Mouse (Mus musculus): ENCODE data around the gene Prdx6. TPM values are rescaled to one million over a fixed set of nuclear protein-coding genes. Genes with fewer than 3 reads are reported as not detected.
A peak's percentile ranks its signal among the peaks of the same experiment; 100 is the strongest.

The Prdx6 gene
- 115 and 129 TPM in 2 replicates for polyA plus RNA-seq (2012; rRNA removed)

DNA sequence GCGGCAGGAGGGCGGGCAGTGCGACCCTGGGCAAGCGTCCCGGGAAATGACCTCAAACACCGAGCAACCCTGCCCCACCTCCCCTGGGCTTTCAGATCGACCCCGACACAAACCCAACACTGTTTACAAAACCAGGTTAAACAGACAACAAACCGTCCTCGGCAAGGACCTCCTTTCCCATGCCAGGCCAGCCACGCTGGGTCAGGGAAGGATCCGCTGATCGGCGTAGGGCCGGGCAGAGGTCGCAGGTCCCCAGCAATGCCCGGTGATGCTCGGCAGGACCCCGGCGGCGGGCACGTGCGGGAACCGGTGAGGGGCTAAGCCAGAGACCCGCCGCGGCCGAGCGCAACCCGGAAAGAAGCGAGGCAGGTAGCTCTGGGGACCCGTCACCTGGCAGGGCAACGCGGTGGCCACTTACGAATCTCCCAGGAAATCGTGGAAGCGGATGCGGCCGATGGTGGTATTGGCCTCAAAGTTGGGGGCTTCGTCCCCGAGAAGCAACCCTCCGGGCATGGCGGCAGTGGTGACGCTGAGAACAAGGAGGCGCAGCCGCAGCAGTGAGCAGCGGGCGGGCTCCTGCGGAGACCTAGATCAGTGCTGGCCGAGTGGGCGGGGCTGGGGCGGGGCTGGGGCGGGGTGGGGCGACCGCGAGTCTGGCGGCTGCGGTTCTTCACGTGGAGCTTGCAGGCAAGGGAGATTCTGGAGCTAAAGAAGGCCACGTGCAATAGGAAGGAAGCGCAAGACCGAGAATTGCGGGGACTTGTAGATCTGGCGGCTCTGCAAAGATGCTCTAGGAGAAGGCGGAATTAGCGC is at the start of gene Prdx6:
Gene Prdx6, minus strand, starts transcription at position 616 of the 813 bp plus-strand sequence.
- H3K36me3 ChIP-seq (ENCODE audit: control insufficient read depth, insufficient read depth, low read length), result peaks cover 2% of the 10 kb centered on the region; the same call in 1 of the 2 replicates
- peak within 1 kb of the TSS; percentile 87 for H3K4me3 ChIP-seq (ENCODE audit: control insufficient read depth, low read depth, low read length)
- TF ChIP-seq CTCF (IDR thresholded peaks at IDR 0.05; ENCODE audit: control insufficient read depth, insufficient read depth, insufficient replicate concordance, low read depth, low read length) (no peak), POLR2A (IDR thresholded peaks at IDR 0.05; ENCODE audit: control insufficient read depth, low read depth, low read length) (peak; percentile 86)

DNA sequence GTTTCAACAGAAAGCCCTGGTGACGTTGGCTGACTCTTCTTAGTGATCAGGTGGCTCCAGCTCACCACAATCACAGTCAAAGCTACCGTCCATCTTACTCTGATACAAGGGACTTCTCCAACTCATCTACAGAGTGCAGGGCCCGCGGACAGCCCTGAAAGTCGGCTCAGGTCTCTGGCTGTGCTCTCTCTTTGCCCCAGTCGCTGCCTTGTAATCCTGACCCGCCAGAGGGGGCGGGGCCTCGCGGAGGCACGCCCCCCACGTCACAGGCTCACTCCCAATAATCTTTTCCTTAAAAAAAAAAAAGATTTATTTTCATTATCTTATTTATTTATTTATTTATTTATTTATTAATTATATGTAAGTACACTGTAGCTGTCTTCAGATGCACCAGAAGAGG is 37.2 kb upstream of the Prdx6 start:
- Histone ChIP-seq H3K36me3 (ENCODE audit: control insufficient read depth, insufficient read depth, low read length) (no peaks in the 10 kb centered on the region), H3K27me3 (ENCODE audit: control insufficient read depth, insufficient read depth, low read length) (no peaks in the 10 kb centered on the region), H3K4me1 (ENCODE audit: control insufficient read depth, insufficient read depth, low read length) (peaks cover 4% of the 10 kb centered on the region; the same call in 1 of the 2 replicates), H3K4me3 (ENCODE audit: control insufficient read depth, low read depth, low read length) (peak overlapping the region; percentile 25), H3K27ac (ENCODE audit: control insufficient read depth, insufficient read depth, low read depth, low read length) (no peak overlapping the region)
- TF ChIP-seq CTCF (IDR thresholded peaks at IDR 0.05; ENCODE audit: control insufficient read depth, insufficient read depth, insufficient replicate concordance, low read depth, low read length) (no peak), POLR2A (IDR thresholded peaks at IDR 0.05; ENCODE audit: control insufficient read depth, low read depth, low read length) (no peak)

More for the DNA sequence above, at the start of gene Prdx6:
- H3K27me3 ChIP-seq (ENCODE audit: control insufficient read depth, insufficient read depth, low read length), result no peaks in the 10 kb centered on the region
- H3K4me1 ChIP-seq (ENCODE audit: control insufficient read depth, insufficient read depth, low read length), result peaks cover 5% of the 10 kb centered on the region
- peak within 1 kb of the TSS; percentile 39 for H3K27ac ChIP-seq (ENCODE audit: control insufficient read depth, insufficient read depth, low read depth, low read length)

DNA sequence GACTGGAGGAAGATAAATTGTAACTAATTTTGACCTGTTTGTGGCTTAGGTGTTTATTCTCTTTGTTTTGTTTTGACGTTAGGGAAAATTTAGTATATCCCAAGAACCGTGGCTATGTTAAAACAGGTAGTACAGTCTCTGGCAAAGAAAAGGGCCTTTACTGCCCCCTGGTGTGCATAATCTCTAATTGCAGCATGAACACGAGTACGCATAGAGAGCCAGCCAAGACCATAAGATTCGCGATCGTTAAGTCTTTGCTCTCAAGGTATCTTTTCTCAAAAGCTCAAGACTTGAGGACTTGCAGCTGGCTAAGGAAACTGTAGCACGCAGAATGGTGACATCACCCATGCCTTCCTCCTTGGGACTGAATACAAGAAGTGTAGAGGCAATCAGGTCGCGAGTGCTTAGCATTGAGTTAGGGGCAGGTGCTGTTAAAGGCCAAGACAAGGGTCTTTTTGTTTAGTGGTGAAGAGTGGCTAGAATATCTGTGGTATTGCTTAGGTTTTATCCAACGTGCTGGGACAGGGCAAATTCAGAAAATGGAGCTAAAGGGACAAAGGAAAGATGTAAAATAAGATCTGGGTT is 35.8 kb upstream of the Prdx6 start:
- Histone ChIP-seq H3K4me3 (ENCODE audit: control insufficient read depth, low read depth, low read length) (no peak overlapping the region), H3K27ac (ENCODE audit: control insufficient read depth, insufficient read depth, low read depth, low read length) (no peak overlapping the region), H3K36me3 (ENCODE audit: control insufficient read depth, insufficient read depth, low read length) (no peaks in the 10 kb centered on the region), H3K4me1 (ENCODE audit: control insufficient read depth, insufficient read depth, low read length) (peaks cover 4% of the 10 kb centered on the region; the same call in 1 of the 2 replicates), H3K27me3 (ENCODE audit: control insufficient read depth, insufficient read depth, low read length) (no peaks in the 10 kb centered on the region)
- no peak for TF ChIP-seq POLR2A (IDR thresholded peaks at IDR 0.05; ENCODE audit: control insufficient read depth, low read depth, low read length)
- no peak; the same call in 1 of the 2 replicates for TF ChIP-seq CTCF (IDR thresholded peaks at IDR 0.05; ENCODE audit: control insufficient read depth, insufficient read depth, insufficient replicate concordance, low read depth, low read length)

DNA sequence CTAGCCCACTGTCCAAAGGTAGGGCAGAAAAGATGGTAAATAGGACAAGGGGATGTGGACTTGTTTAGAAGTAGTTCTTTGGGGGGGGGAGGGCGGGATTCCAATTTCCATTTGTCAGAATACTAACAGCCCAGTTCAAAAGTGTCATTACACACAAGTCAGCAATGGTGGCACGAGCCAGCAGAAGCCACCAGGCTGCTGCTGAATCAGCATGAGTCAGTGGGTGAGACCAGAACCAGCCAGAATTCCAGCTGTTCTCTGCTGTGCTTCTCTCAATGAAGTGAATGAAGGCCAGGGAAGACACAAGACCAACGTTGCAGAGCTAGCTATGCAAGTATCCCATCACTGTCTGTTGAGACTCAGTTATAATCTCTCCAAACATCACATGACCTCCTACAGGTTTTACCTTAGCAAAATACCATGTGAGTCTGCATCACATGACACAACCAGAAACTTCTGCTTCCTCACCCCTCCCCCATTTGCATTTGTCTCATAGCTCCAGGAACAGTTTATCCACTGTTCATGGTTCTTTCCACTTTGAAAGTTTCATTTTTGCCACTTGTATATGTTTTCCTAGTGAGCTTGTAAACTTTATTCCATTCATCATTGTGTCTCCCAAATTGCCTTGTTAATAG is 30.2 kb upstream of the Prdx6 start:
- no peak overlapping the region for H3K27ac ChIP-seq (ENCODE audit: control insufficient read depth, insufficient read depth, low read depth, low read length)
- H3K4me3 ChIP-seq (ENCODE audit: control insufficient read depth, low read depth, low read length), result no peak overlapping the region
- H3K36me3 ChIP-seq (ENCODE audit: control insufficient read depth, insufficient read depth, low read length), result no peaks in the 10 kb centered on the region
- H3K27me3 ChIP-seq (ENCODE audit: control insufficient read depth, insufficient read depth, low read length), result no peaks in the 10 kb centered on the region
- H3K4me1 ChIP-seq (ENCODE audit: control insufficient read depth, insufficient read depth, low read length), result no peaks in the 10 kb centered on the region
- TF ChIP-seq CTCF (IDR thresholded peaks at IDR 0.05; ENCODE audit: control insufficient read depth, insufficient read depth, insufficient replicate concordance, low read depth, low read length) (no peak), POLR2A (IDR thresholded peaks at IDR 0.05; ENCODE audit: control insufficient read depth, low read depth, low read length) (no peak)

DNA sequence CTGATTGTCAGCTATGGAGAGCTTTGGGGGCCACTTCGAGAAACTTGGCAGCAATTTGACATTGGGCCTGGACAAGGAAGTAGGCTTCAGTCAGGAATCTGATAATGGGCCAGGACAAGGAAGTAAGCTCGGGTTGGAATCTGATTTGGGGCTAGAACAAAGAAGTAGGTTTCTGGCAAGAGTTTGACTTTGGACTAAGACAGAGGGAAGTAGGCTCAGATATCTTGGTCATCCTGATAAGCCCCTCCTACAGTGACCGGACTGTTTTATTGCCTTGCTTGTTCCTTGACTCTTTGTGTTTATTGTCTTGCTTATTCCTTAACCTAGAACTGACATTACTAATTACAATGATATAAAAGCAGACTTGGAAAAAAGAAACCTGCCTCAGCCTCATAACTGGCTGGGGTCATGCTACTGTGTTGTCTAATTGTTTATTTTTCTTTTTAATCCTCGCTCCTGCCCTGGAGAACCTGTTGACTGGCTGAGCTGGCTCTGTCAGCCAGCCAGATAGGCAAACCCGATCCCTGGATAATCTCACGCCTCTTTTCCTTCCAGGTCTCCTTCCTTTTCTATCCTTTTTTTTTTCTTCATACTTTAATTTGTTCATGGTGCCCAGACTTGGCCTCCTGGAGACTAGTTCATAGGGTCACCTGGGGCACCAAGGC is 28.4 kb upstream of the Prdx6 start:
- Histone ChIP-seq H3K27ac (ENCODE audit: control insufficient read depth, insufficient read depth, low read depth, low read length) (no peak overlapping the region), H3K36me3 (ENCODE audit: control insufficient read depth, insufficient read depth, low read length) (no peaks in the 10 kb centered on the region), H3K27me3 (ENCODE audit: control insufficient read depth, insufficient read depth, low read length) (no peaks in the 10 kb centered on the region), H3K4me3 (ENCODE audit: control insufficient read depth, low read depth, low read length) (no peak overlapping the region), H3K4me1 (ENCODE audit: control insufficient read depth, insufficient read depth, low read length) (no peaks in the 10 kb centered on the region)
- no peak for TF ChIP-seq CTCF (IDR thresholded peaks at IDR 0.05; ENCODE audit: control insufficient read depth, insufficient read depth, insufficient replicate concordance, low read depth, low read length)
- no peak for TF ChIP-seq POLR2A (IDR thresholded peaks at IDR 0.05; ENCODE audit: control insufficient read depth, low read depth, low read length)

DNA sequence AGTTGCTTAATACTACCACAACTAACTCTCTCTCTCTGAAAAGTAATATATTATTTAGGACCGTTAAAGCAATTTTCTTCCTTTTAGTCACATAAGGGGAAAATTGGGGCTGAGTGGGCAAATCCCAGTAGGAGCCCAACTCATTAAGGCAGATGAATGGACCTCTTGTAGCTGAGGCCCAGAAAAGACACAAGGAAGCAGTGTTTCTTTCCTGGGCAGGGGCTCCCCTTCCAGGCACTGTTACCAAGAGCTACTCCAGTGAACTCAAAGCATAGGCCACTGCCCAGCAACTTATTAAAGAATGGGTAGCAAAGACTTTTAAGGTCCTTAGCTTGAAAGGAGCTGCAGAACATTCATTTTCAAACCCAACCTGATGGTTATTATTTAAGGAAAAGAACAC is 22.5 kb upstream of the Prdx6 start:
- TF ChIP-seq CTCF (IDR thresholded peaks at IDR 0.05; ENCODE audit: control insufficient read depth, insufficient read depth, insufficient replicate concordance, low read depth, low read length) (no peak), POLR2A (IDR thresholded peaks at IDR 0.05; ENCODE audit: control insufficient read depth, low read depth, low read length) (no peak)
- no peaks in the 10 kb centered on the region for H3K4me1 ChIP-seq (ENCODE audit: control insufficient read depth, insufficient read depth, low read length)
- H3K27ac ChIP-seq (ENCODE audit: control insufficient read depth, insufficient read depth, low read depth, low read length), result no peak overlapping the region
- no peaks in the 10 kb centered on the region for H3K36me3 ChIP-seq (ENCODE audit: control insufficient read depth, insufficient read depth, low read length)
- H3K4me3 ChIP-seq (ENCODE audit: control insufficient read depth, low read depth, low read length), result no peak overlapping the region
- H3K27me3 ChIP-seq (ENCODE audit: control insufficient read depth, insufficient read depth, low read length), result no peaks in the 10 kb centered on the region

DNA sequence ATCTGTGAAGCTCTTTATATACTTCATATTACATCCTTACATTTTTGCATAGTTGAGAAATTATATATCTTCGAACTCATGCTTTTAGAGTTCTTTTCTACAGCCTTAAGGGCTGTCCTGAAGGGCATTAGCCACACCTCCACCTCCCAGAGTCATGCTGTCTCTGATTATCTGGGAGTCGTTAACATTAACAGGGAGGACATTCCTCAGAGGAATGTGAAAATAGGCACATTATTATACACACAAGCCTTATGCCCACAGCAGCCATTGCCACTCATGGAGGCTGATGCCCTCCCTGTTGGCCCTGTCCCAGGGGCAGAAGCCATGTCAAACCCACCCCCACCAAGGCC is 20.4 kb upstream of the Prdx6 start:
- no peaks in the 10 kb centered on the region for H3K36me3 ChIP-seq (ENCODE audit: control insufficient read depth, insufficient read depth, low read length)
- H3K4me3 ChIP-seq (ENCODE audit: control insufficient read depth, low read depth, low read length), result no peak overlapping the region
- H3K4me1 ChIP-seq (ENCODE audit: control insufficient read depth, insufficient read depth, low read length), result no peaks in the 10 kb centered on the region
- TF ChIP-seq POLR2A (IDR thresholded peaks at IDR 0.05; ENCODE audit: control insufficient read depth, low read depth, low read length), result no peak
- TF ChIP-seq CTCF (IDR thresholded peaks at IDR 0.05; ENCODE audit: control insufficient read depth, insufficient read depth, insufficient replicate concordance, low read depth, low read length), result no peak
- no peak overlapping the region for H3K27ac ChIP-seq (ENCODE audit: control insufficient read depth, insufficient read depth, low read depth, low read length)
- H3K27me3 ChIP-seq (ENCODE audit: control insufficient read depth, insufficient read depth, low read length), result no peaks in the 10 kb centered on the region
